Mouse (Mus musculus): ENCODE measurements around the gene Lingo1.

Lingo1 gene

GRCm38 (mm10) chr9:56589762-56590161, 206.5 kb downstream of the Lingo1 start:
- DNase-seq = no peak

- no peak for DNase-seq
Measured at GRCm38 (mm10) chr9:56584043-56584424, 212.2 kb downstream of the Lingo1 start.

GRCm38 (mm10) chr9:56583139-56584042, 212.9 kb downstream of the Lingo1 start:
- no peak for DNase-seq

GRCm38 (mm10) chr9:56582628-56583027, 213.6 kb downstream of the Lingo1 start:
- no peak for DNase-seq

- no peak for DNase-seq
Measured at GRCm38 (mm10) chr9:56581700-56582099, 214.6 kb downstream of the Lingo1 start.

GRCm38 (mm10) chr9:56581016-56581415, 215.3 kb downstream of the Lingo1 start:
- DNase-seq = no peak

GRCm38 (mm10) chr9:56580101-56580500, 216.2 kb downstream of the Lingo1 start:
- no peak for DNase-seq

GRCm38 (mm10) chr9:56577405-56577804, 218.9 kb downstream of the Lingo1 start:
- DNase-seq = no peak

- no peak for DNase-seq
Measured at GRCm38 (mm10) chr9:56572534-56573479, 223.5 kb downstream of the Lingo1 start.
